Mouse (Mus musculus) intestine, embryonic 14.5 days (tissue): Measurements from ENCODE around the gene Cdr2l. TPM values are rescaled to one million over a fixed set of nuclear protein-coding genes. Genes with fewer than 3 reads are reported as not detected.

ENCODE experiments used
- ATAC-seq: fragments of 200-750 bp; cut with Nextera tagmentation; replicated peaks from 2 replicates; pipeline ENCODE4 v1.8.0; 2017; ENCODE audit warnings: low read depth, moderate number of reproducible peaks, moderate TSS enrichment, moderate library complexity; ENCODE audit not compliant: low FRiP score, low TSS enrichment
- DNase-seq: peaks from one replicate; pipeline ENCODE4 v3.0.0-alpha.2; 2018; ENCODE audit warnings: low spot score
- H3K27ac ChIP-seq: fragments of 300-500 bp; sonication (generic); 2 replicates; pipeline ENCODE4 v1.5.1; 2014; ENCODE audit warnings: low read depth, mild to moderate bottlenecking, control low read depth
- H3K27me3 ChIP-seq: fragments of 300-500 bp; sonication (generic); replicated peaks from 2 replicates; pipeline ENCODE4 v1.6.1; 2014; ENCODE audit warnings: low read length, control low read depth; ENCODE audit not compliant: control insufficient read depth, insufficient read depth
- H3K36me3 ChIP-seq: fragments of 300-500 bp; sonication (generic); 2 replicates; pipeline ENCODE4 v1.6.1; 2014; ENCODE audit warnings: low read length, control low read depth; ENCODE audit not compliant: control insufficient read depth, insufficient read depth
- H3K4me1 ChIP-seq: fragments of 300-500 bp; sonication (generic); replicated peaks from 2 replicates; pipeline ENCODE4 v1.6.1; 2014; ENCODE audit warnings: low read length, control low read depth, mixed read lengths; ENCODE audit not compliant: control insufficient read depth, insufficient read depth
- H3K4me2 ChIP-seq: fragments of 300-500 bp; sonication (generic); 2 replicates; pipeline ENCODE4 v1.6.1; 2014; ENCODE audit warnings: low read length
- H3K4me3 ChIP-seq: fragments of 300-500 bp; sonication (generic); 2 replicates; pipeline ENCODE4 v1.5.1; 2014; ENCODE audit warnings: low read depth, low read length, control low read depth, mixed read lengths
- H3K9ac ChIP-seq: fragments of 300-500 bp; sonication (generic); 2 replicates; pipeline ENCODE4 v1.6.1; 2014; ENCODE audit warnings: mild to moderate bottlenecking, low read length
- H3K9me3 ChIP-seq: fragments of 300-500 bp; sonication (generic); 2 replicates; pipeline ENCODE4 v1.6.1; 2016; ENCODE audit warnings: low read length, control low read depth; ENCODE audit not compliant: control insufficient read depth
- WGBS: fragments of 180-500 bp; shearing (Covaris S2); extraction: QIAGEN DNeasy Blood & Tissue Kit; methylation state at CpG from one replicate; pipeline ENCODE4 v1.1.7; 2014; 5-methylcytosine and 5-hydroxymethylcytosine counted together
- polyA plus RNA-seq: library from polyadenylated mRNA; unstranded; fragments of >200 nt; fragmentation: Nextera tagmentation; extraction: Ambion mirVana; gene quantifications from 2 replicates; pipeline ENCODE4 v1.2.1, GENCODE M21; 2014

Gene Cdr2l
- polyA plus RNA-seq, 1 experiment from 2014 or later: 10.6 TPM

DNA sequence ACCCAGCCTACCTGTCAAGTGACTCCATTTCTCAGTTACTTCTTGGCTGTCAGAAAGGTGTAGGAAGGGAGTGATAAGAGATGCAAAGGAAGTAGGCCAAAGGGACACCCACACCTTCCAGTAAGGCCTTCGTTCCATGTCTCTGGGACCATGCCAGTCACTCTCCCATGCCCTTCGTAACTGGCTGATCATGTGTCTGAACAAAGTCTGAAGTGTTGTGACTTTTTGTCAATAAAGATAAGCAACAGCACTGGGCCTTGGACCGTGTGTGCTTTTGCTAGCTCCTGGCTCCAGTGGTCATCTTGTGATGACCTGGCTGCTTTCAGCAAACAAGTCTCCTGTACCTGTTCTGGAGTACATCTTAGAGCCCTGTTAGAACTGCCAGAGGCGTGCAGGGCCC is 51.1 kb downstream of the Cdr2l start:
- ATAC-seq (no peak), DNase-seq (no peak)
- WGBS: 58% methylated on average over 4 of the region's 4 CpGs
- Histone ChIP-seq H3K4me3 (no peak overlapping the region), H3K36me3 (peaks cover 42% of the 10 kb centered on the region), H3K9me3 (no peaks in the 10 kb centered on the region), H3K27ac (no peak overlapping the region), H3K27me3 (no peaks in the 10 kb centered on the region), H3K4me2 (no peak overlapping the region), H3K9ac (no peak overlapping the region), H3K4me1 (peaks cover 7% of the 10 kb centered on the region; the same call in 1 of the 2 replicates)

DNA sequence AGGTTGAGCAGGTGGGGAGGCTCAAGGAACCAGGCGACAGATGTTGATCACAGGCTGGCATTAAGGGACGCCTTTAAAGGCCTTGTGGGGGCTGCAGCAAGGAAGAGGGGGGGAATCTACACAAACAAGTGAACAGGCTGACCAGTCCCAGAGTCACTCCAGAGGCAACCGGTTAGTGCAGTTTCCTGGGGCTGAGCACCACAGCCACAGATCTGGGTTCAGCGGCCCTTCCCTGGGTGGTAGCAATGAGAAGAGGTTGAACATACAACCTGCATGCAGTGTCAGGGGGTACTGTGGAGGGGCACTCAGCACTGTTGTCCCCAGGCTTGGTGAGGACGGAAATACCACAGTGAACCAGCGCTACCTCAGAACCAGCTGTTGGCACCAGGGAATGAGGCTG is 51.6 kb downstream of the Cdr2l start:
- H3K9me3 ChIP-seq: no peaks in the 10 kb centered on the region
- no peak overlapping the region for H3K4me3 ChIP-seq
- DNase-seq: no peak
- H3K27me3 ChIP-seq: no peaks in the 10 kb centered on the region
- H3K27ac ChIP-seq: no peak overlapping the region
- H3K9ac ChIP-seq: no peak overlapping the region
- 77% methylated on average over 6 of the region's 6 CpGs for WGBS
- H3K4me2 ChIP-seq: no peak overlapping the region
- peaks cover 42% of the 10 kb centered on the region for H3K36me3 ChIP-seq
- H3K4me1 ChIP-seq: 0 out of 2 replicates have a peak, but pooled peaks cover 7% of the 10 kb centered on the region
- ATAC-seq: no peak

DNA sequence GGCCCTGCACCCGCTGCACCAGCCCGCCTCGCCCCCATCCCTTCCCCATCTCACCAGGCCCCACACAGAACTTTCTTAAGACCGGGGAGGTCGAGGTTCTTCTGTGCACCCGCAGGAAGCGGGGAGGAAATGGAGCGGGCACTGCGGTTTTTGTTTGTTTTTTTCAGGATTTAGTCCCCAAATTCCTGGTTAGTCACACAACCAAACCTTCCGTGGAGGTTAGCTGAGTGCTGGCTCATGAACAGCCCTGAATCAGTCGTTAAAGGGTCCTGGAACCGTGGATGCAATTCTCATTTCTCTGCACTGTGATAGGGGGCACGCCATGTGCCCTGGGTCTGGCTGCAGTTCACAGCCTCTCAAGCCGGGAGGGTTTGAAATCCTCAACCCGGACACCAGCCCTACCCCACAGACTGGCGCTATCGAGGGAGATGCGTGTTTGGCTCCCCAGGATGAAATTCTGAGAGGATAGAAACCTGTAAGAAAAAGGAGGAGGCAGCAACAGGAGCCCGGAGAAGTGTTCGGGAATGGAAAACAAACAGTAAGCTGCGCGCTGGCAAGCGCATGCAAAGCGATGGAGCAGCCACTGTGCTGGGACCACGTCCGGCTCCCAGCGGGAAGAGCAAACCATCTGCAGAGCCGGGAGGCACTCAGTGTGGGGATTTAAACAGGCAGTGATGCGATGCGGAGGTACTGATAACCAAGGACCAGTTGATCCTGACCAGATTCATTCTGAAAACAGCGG is 54.1 kb downstream of the Cdr2l start:
- DNase-seq (peak; percentile 76), ATAC-seq (0 out of 2 replicates have a peak, but pooled peaks have one; percentile 46)
- Histone ChIP-seq H3K4me3 (peak overlapping the region; percentile 20), H3K27ac (no peak overlapping the region), H3K9me3 (no peaks in the 10 kb centered on the region), H3K4me2 (peak overlapping the region; percentile 57), H3K9ac (peak overlapping the region; percentile 36), H3K36me3 (peaks cover 21% of the 10 kb centered on the region), H3K4me1 (0 out of 2 replicates have a peak, but pooled peaks cover 7% of the 10 kb centered on the region), H3K27me3 (no peaks in the 10 kb centered on the region)
- 5% methylated on average over 31 of the region's 31 CpGs for WGBS

DNA sequence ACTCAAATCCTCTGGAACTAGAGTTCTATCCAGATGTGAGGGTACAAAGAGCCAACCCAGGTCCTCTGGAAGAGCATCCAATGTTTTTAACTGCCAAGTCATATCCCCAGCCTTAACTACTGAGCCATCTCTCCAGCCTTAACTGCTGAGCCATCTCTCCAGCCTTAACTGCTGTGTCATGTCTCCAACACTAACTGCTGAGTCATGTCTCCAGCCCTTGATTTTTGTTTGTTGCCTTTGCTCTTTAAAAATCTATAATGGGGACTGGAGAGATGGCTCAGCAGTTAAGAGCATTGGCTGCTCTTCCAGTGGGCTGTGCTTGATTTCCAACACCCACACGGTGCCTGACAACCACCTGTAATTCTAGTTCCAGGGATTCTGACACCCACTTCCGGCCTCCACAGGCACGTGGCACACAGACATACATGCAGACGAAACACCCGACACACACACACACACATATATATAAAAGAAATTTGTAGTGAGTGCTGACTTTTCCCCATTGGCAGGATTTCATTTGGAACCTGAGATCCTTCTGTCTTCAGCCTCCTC is 55.9 kb downstream of the Cdr2l start:
- Histone ChIP-seq H3K27ac (no peak overlapping the region), H3K27me3 (no peaks in the 10 kb centered on the region), H3K9me3 (no peaks in the 10 kb centered on the region), H3K36me3 (peaks cover 2% of the 10 kb centered on the region; the same call in 1 of the 2 replicates), H3K4me3 (no peak overlapping the region), H3K4me2 (no peak overlapping the region), H3K9ac (no peak overlapping the region), H3K4me1 (0 out of 2 replicates have a peak, but pooled peaks cover 7% of the 10 kb centered on the region)
- ATAC-seq: no peak
- WGBS: 68% methylated on average over 5 of the region's 5 CpGs
- no peak for DNase-seq

DNA sequence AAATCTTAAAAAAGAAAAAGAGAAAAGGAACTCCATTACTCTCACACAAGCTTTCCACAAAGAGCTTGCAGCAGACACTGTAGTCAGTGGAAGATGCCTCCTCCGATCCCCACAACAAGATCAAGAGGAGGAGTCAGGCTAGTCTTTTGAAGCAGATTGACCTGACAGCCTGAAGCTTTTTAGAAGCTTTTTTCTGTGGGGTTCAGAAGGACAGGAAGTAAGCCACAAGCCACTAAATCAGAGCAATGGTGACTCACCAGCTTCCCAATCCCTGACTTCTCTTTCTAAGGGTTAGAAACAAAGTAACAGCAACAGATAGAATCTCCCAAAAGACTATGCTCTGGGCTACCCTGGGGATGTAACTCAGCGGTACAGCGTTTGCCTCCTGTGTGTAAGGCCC is 57.6 kb downstream of the Cdr2l start:
- ATAC-seq (no peak), DNase-seq (no peak)
- WGBS: 78% methylated on average over 3 of the region's 3 CpGs
- Histone ChIP-seq H3K36me3 (no peaks in the 10 kb centered on the region), H3K9ac (no peak overlapping the region), H3K27ac (no peak overlapping the region), H3K4me1 (0 out of 2 replicates have a peak, but pooled peaks cover 7% of the 10 kb centered on the region), H3K4me2 (no peak overlapping the region), H3K9me3 (no peaks in the 10 kb centered on the region), H3K4me3 (no peak overlapping the region), H3K27me3 (no peaks in the 10 kb centered on the region)

DNA sequence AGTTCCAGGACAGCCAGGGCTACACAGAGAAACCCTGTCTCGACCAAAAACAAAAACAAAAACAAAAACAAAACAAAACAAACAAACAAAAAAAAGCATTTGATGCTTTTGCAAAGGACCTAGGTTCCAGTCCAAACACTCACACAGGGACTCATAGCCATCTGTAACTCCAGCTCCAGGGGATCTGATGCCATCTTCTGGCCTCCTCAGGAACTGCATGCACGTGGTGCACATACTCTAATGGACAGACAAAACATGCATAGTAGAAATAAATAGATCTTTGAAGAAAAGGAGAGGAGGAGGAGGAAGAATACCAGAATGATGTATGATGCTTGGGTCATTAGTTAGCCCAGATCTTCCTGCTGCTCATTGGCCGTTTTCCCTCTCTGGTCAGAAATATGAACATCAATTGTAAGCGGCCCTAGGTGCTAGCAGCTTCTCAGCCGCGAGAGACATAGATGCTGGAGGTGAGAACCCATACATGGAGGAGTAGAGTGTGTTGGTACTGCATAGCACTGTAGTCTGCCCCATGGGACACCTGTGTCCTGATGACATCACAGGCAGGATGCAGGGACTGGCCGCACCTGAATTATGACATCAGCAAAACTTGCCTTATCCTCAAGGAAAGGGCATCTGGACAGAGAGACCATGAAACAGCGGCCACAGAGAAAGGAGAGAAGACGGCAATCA is 58.3 kb downstream of the Cdr2l start, which contains the start of gene Trim80:
TSS of gene Trim80 (plus strand) at position 640 of the 690 bp plus-strand sequence.
- Histone ChIP-seq H3K4me3 (no peak within 1 kb of the TSS), H3K4me1 (0 out of 2 replicates have a peak, but pooled peaks cover 7% of the 10 kb centered on the region), H3K27ac (no peak within 1 kb of the TSS), H3K9me3 (no peaks in the 10 kb centered on the region), H3K4me2 (no peak within 1 kb of the TSS), H3K27me3 (no peaks in the 10 kb centered on the region), H3K9ac (no peak within 1 kb of the TSS), H3K36me3 (no peaks in the 10 kb centered on the region)
- no peak for DNase-seq
- no peak for ATAC-seq
- WGBS: 92% methylated on average over 9 of the region's 9 CpGs

DNA sequence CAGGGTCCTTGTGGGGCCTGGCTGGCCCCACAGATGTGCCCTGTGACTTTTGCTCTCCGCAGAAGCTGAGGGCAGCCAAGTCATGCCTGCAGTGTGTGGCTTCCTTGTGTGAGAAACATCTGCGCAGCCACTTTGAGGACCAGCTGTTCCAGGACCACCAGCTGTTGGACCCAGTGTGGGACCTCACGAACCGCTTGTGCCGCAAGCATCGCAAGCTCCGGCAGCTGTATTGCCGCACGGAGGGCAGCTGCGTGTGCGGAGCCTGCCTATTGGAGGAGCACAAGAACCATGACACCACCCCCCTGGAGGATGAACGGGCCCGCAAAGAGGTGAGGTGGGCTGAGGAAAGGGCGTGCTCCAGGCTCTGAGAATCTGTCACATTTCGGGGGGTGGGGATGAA is 59.7 kb downstream of the Cdr2l start:
- Histone ChIP-seq H3K9me3 (no peaks in the 10 kb centered on the region), H3K4me2 (no peak overlapping the region), H3K27me3 (no peaks in the 10 kb centered on the region), H3K27ac (no peak overlapping the region), H3K4me1 (0 out of 2 replicates have a peak, but pooled peaks cover 2% of the 10 kb centered on the region), H3K9ac (no peak overlapping the region), H3K4me3 (no peak overlapping the region), H3K36me3 (no peaks in the 10 kb centered on the region)
- ATAC-seq: no peak
- no peak for DNase-seq
- 42% methylated on average over 15 of the region's 15 CpGs for WGBS
